Mouse (Mus musculus): ENCODE measurements around the gene Thap11.

The Thap11 gene

DNA sequence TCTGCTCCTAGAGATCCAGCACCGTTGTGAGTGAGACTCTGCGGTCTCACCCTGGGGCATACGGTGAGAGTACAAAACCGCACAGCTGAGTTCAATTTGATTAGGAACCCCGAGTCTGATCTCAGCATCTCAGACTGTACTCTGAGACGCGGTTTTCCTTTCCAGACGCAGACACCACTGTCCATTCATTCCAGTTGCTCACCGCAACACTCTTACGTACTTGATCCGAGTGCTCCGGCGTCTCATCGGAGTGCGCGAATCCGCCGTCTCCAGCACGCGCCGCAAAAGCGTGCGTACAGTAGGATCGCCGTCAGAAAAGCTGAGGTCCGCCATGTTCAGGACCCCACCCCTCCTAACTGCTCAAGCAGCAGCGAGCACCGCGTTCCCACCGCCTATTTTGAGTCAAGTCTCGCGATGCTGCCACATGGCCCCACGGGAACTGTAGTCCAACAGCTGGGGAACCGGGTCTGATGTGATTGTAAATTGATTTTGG is 3.2 kb upstream of the Thap11 start:
- DNase-seq (ENCODE audit: low spot score in 2 of 2), result peak; percentile 89 to 91

DNA sequence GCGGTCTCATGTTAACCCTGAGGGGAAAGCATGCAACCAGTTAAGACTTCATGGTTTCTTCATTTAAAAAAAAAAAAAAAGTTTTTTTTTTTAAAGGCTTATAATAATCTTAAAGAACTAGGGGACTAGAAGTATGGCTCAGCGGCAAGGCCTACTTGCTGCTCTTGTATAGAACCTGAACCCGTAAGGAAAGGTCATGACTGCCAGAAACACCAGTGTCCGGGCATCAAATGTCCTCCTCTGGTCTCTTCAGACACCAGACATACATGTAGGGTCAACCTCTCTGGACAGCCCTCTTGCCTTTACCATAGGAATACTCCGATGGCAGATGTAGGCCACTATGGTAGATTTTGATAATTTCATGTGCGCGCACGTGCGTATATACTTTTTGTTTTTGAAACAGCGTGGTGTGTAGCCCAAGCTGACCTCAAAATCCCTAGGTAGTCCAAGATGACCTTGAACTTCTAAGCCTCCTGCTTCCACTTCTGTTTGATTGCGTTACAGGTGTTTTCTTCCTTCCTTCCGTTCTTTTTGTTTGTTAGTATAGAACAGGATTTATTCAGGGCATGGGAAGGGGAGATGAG is 2.7 kb upstream of the Thap11 start:
- no peak for DNase-seq (ENCODE audit: low spot score in 2 of 2)

GRCm38 (mm10) chr8:105853178-105853577 is 1.8 kb upstream of the Thap11 start, which contains the start of gene Cenpt:
Gene Cenpt, minus strand, starts transcription at chr8:105853278.
- no peak for DNase-seq (ENCODE audit: low spot score in 2 of 2)

- DNase-seq (ENCODE audit: low spot score in 2 of 2), result no peak
Measured at GRCm38 (mm10) chr8:105854303-105854702, 629 bp upstream of the Thap11 start.

- DNase-seq (ENCODE audit: low spot score in 2 of 2), result peak; percentile 55 to 65
Measured at GRCm38 (mm10) chr8:105855248-105856167, 576 bp downstream of the Thap11 start.

- no peak for DNase-seq (ENCODE audit: low spot score in 2 of 2)
Measured at GRCm38 (mm10) chr8:105856168-105856835, 1.4 kb downstream of the Thap11 start.

GRCm38 (mm10) chr8:105858495-105858894 is 3.6 kb downstream of the Thap11 start:
- DNase-seq (ENCODE audit: low spot score in 2 of 2), result no peak

DNA sequence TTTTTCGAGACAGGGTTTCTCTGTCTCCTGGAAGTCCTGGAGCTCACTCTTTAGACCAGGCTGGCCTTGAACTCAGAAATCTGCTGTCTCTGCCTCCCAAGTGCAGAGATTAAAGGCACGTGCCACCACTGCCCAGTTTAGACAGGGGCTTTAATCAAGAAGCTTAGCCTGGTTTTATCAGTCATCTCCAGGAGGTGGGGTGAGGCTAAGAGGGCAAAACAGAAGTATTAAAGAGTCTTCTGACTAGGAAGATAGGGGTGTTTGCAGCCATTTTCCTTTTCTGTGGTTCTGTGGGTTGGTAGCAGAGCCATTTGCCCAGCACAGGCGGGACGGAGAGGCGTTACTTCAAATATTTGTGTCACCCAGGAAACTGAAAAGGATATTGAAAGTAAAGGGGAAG is 4.4 kb downstream of the Thap11 start:
- DNase-seq (ENCODE audit: low spot score in 2 of 2), result no peak

GRCm38 (mm10) chr8:105860143-105860981 is 5.4 kb downstream of the Thap11 start, which contains the start of gene Nutf2:
Gene Nutf2, plus strand, starts transcription at chr8:105860580.
- DNase-seq (ENCODE audit: low spot score in 2 of 2), result peak; percentile 91 to 94

- DNase-seq (ENCODE audit: low spot score in 2 of 2), result no peak
Measured at GRCm38 (mm10) chr8:105861951-105862350, 7.0 kb downstream of the Thap11 start.

GRCm38 (mm10) chr8:105866364-105867029 is 11.6 kb downstream of the Thap11 start:
- DNase-seq (ENCODE audit: low spot score in 2 of 2), result no peak

DNA sequence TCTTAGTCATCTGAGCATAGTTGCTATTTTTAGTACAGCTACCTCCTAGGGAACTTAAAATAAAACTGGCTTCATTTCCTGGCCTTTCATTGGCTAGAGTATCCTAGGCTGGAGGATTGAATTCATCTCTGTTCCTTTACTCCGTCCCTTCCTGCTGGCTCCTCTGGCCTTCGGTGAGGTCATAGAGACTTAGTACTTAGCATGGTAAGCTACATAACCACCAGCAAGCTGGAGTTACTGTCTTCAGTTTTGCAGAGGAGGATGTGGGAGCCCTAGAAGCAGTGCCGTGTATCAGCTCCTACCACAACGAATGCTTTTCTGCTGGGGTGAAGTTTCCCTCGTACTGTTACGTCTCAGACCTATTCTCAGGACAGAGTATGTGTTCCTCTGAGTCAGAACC is 19.4 kb downstream of the Thap11 start:
- no peak for DNase-seq (ENCODE audit: low spot score in 2 of 2)

GRCm38 (mm10) chr8:105880754-105881520 is 26.0 kb downstream of the Thap11 start, which contains the start of gene Edc4:
Gene Edc4, plus strand, starts transcription at chr8:105880881.
- DNase-seq (ENCODE audit: low spot score in 2 of 2), result peak; percentile 85 to 89

- DNase-seq (ENCODE audit: low spot score in 2 of 2), result no peak
Measured at GRCm38 (mm10) chr8:105889756-105890465, 35.0 kb downstream of the Thap11 start.

- peak; percentile 39 to 66 for DNase-seq (ENCODE audit: low spot score in 2 of 2)
Measured at GRCm38 (mm10) chr8:105890870-105891269, 35.9 kb downstream of the Thap11 start.

GRCm38 (mm10) chr8:105892432-105892831 is 37.5 kb downstream of the Thap11 start:
- DNase-seq (ENCODE audit: low spot score in 2 of 2), result peak in 1 of 2 experiments; percentile 26

DNA sequence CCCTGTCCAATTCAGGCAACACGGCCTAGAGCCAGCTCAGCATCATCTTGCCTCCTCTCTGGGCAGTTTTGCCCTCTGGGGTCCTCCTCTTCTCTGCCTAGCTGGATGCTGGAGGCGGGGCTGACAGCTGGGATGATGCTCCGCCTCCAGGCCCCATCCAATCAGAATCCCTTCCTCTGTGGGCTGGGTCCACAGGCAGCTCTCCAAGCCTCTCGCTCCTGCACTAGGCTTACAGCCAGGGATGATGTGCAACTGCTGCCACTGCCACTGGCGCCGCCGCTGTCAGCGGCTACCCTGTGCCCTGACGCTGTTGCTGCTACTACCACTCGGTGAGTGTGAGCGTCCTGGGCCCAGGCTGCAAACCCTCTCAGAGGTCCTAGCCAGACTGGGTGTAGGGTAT is 38.4 kb downstream of the Thap11 start, which contains the start of gene Nrn1l:
Gene Nrn1l (plus strand): TSS at position 229 of the 400 bp plus-strand sequence.
- DNase-seq (ENCODE audit: low spot score in 2 of 2), result peak; percentile 79 to 87

DNA sequence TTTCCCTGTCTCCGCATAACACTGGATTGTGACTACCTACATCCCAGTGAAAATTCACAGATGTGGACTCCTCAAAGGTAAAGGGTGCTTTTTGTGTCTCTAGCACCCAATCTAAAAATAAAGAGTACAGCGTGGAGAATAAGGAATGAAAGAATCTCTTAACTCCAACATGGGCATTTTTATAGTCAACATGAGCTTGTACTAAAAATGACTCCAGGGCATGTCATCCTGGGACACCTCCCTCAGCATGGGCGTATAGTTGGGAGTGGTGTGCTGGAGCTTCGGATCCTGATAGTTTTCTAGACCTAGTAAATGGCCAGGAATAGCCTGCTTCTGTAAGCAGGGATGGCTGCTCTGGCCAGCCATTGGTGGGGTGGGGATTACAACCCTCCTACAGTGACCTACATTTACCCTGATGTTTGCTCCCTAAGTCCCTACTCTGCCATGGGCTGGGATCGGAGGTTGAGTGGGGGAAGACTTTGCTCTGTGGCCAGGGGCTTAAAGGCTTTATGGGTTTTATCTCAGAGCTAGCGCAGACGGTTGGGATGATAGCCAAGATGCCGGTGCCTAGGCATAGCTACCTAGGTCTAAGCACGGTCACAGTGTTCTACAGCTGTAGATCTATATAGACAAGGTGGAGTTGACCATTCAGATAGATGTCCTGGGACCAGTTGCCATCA is 43.0 kb downstream of the Thap11 start:
- no peak for DNase-seq (ENCODE audit: low spot score in 2 of 2)
